Mouse (Mus musculus) cerebellum, postnatal 4 days (tissue): ENCODE results near the gene Scgb1b12.
"Not testable (repeated sequence)": the region's sequence is repeated elsewhere in the genome, so short reads cannot be mapped to it uniquely, and the experiment has no call there.

Experiments used
- DNase-seq, 2 experiments: peaks; one replicate each; pipeline ENCODE4 v3.0.0; 2022; ENCODE audit warnings: low spot score in 2 of 2, mixed read lengths in 1 of 2

Gene Scgb1b12

DNA sequence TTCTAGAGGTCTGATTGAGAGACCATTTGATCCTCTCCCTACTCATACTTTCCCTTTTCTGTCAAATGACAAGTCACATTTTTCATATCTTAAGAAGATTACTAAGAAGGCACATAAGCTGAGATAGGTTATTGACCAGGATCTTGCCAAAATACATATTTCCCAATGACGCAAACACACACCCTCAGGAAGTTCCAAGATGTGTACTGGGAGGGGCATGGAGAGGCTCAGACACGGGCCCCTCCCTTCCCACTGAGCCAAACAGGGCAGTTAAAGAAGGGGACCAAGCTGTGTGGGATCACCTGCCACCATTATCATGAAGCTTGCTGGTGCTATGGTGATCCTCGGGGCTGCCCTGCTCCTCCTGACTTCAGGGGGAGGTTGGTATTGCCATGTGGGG is at the start of gene Scgb1b12:
TSS of gene Scgb1b12 (plus strand) at position 301 of the 400 bp plus-strand sequence.
- not testable (repeated sequence) for DNase-seq

DNA sequence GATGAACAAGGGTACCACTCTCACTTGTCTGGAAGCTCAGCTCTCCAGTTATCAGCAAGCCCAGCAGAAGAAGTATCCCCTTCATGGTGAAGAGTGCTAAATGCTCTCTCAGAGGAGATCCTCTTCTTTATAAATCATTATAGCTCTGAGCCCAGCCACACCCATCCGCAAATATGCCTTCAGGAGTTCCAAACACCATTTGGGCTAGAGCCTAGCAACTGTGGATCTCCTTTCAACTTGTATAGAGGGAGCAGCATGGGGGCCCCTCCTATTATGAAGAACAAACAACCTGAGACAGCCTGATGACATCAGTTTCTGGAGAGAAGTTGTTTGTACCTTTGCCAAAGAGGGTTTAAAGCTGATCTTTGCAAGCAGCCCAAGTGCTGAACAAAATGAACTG is 6.8 kb upstream of the Scgb1b12 start, which contains the start of gene Scgb2b12:
TSS of gene Scgb2b12 (minus strand) at position 101 of the 400 bp plus-strand sequence.
- DNase-seq, result not testable (repeated sequence)
